Mouse (Mus musculus) large intestine, adult 2 months (tissue): ENCODE data around the gene Areg. TPM values are rescaled to one million over a fixed set of nuclear protein-coding genes. Genes with fewer than 3 reads are reported as not detected.

Experiments
- DNase-seq: peaks from one replicate; pipeline ENCODE4 v3.0.0-alpha.2; 2012; ENCODE audit warnings: low read depth, low spot score
- WGBS: fragments of 180-500 bp; shearing (Covaris S2); methylation state at CpG from one replicate; pipeline ENCODE4 v1.1.7; 2018; 5-methylcytosine and 5-hydroxymethylcytosine counted together
- polyA plus RNA-seq: library from polyadenylated mRNA; depleted of rRNA; stranded (reverse); fragments of >200 nt; gene quantifications from 2 replicates; pipeline ENCODE4 v1.2.3, GENCODE M21; 2012; rRNA removed

Gene Areg
- polyA plus RNA-seq, result 2.0 and 2.2 TPM in 2 replicates

DNA sequence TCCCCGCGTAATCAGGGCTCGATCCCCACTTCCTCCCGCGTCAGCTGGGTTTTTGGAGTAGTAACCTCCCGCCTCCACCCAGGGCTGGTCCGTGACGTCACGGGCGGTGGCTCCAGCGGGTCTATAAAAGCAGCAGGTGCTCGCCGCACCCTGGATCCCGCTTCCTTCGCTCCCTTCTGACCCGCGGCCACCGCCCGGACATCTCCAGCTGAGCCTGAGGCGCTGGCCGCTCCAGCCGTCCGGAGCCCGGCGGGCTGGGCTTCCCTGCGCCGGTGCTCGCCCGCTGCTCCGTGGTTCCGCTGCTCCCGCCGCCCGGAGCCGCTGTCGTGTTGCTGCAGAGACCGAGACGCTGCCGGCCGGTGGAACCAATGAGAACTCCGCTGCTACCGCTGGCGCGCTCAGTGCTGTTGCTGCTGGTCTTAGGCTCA lies at the start of gene Areg:
TSS of gene Areg (plus strand) at position 154 of the 428 bp plus-strand sequence.
- under 1% methylated on average over 44 of the region's 44 CpGs for WGBS
- peak; percentile 59 for DNase-seq

GRCm38 (mm10) chr5:91090301-91090700 lies 49.1 kb upstream of the Areg start:
- DNase-seq, result no peak
- WGBS, result 62% methylated on average over 3 of the region's 3 CpGs

DNA sequence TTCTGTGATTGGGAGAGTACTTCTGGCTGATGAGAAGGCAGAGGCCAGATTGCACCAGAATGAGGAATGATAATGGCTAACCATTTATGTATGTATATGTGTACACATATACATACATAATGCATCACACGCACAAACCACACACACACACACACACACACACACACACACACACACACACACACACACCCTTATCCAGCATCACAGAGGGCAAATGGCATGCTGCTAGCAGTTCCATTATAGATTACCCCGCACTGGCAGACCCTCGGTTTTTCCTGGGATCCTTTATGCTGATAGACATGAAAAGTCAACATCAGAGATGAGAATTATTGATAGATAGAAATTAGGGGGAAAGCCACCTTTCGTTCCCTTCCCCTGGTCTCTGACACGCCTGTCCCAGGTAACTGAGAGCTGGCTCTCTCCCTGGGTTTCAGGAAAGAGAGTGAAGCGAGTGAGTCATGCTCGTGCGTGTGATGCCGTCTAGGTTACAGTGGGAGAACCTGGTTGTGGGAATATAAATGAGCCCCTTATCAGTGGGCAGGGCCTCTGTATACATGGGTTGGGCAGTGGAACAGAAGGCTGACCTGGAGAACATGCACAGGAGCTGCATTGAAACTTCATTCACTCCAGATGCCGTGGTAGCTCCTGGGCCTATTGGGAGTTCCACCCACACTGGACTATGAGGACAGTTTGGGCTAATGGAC lies 41.3 kb upstream of the Areg start:
- WGBS, result 33% methylated on average over 10 of the region's 10 CpGs
- peak; percentile 76 for DNase-seq

GRCm38 (mm10) chr5:91101742-91102141 lies 37.7 kb upstream of the Areg start:
- 90% methylated on average over 5 of the region's 5 CpGs for WGBS
- no peak for DNase-seq

DNA sequence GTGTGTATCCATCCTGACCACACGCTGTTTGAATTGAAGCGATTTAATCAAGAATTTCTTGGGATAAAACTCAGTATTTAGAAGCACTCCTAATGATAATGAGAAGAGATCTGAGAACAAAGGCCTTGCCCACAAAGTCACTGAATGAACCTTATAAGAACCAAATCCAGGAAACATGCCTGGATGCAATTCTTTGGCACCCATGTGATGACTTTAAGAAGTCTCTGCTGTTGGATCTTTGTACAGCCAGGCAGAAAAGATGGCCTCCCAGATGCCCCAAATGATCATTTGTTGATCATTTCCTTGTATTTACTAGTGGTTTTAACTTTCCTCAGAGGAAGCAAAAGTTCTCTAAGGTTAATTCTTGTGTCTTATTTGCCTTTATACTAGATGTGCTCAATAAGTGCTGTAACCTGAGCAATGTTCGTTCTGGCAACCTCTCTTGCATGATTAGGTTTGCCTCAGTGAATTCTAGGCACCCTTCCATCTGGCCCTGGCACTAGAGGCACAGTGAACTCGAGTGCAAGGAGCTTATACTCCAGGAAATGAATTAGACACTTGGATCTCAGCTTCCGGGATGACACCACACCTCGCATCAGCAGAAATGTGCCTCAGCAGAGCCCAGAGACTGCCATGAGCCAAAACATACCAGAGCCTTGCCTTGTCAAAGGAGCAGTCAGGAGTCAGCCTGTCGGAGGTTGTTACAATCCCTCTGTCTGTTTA lies 35.3 kb upstream of the Areg start:
- DNase-seq, result no peak
- WGBS, result 53% methylated on average over 7 of the region's 7 CpGs

GRCm38 (mm10) chr5:91106248-91106647 lies 33.2 kb upstream of the Areg start:
- WGBS, result 54% methylated on average over 5 of the region's 5 CpGs
- DNase-seq, result no peak

- DNase-seq, result peak; percentile 25
- WGBS, result 35% methylated on average over 6 of the region's 6 CpGs
These were observed 29.3 kb upstream of the Areg start for GRCm38 (mm10) chr5:91110023-91110670.

- 82% methylated on average over 8 of the region's 8 CpGs for WGBS
- no peak for DNase-seq
These were observed 28.4 kb upstream of the Areg start for GRCm38 (mm10) chr5:91111019-91111418.

DNA sequence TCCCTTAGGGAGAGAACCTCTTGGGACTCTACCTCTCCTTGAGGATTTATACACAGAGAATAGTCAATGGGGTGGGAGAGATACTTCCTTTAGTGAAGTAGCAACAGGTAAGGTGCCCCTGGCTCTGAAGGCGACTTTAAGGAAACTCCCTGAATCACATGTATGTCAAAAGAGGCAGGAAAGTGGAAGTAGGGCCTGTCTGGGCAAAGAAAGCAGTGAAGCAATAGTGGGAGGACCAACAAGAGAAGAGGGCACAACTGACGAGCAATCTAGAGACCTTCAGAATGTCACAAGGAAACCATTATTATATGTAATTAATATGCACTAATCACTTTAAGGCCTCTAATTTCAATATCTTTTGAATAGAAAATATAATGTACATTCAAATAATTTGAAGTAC lies 25.4 kb upstream of the Areg start:
- 89% methylated on average over 2 of the region's 2 CpGs for WGBS
- DNase-seq, result no peak

DNA sequence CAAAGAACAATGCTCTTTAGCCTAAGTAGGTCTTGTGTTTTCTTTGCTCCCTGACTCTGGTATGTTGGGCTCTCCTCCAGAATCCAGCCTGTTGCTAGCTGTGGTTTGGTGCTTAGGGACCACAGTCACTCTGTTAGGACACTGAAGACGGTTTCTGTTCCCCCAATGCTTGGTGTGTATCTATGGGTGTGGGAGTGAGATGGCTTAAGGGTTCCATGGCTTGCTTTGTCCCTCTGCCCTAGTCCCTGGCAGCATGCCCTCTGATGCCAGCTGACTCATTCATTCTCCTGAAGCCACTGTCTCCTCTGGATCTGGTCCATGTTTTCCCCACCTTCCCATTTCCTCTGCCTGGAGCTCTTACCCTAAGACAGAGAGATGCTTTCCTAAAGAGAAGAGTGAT lies 24.8 kb upstream of the Areg start:
- WGBS, result 84% methylated on average over 1 of the region's 1 CpGs
- no peak for DNase-seq

DNA sequence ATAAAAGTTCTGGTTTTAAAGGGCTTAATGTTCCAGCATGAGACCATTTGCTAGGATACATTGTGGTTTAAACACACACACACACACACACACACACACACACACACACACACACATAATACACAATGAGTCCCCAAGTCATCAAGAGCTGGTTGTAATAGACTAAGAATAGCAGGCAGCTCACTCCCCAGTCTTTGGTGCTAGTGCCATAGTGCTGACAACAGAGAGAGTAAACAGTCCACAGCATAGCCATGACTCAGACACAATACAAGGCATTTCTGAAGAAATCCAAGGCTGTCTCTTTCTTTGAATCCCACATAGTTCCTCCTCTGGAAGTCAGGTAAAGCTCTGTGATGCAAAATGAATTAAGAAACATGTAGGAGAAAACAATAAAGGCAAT lies 20.8 kb upstream of the Areg start:
- DNase-seq, result no peak

DNA sequence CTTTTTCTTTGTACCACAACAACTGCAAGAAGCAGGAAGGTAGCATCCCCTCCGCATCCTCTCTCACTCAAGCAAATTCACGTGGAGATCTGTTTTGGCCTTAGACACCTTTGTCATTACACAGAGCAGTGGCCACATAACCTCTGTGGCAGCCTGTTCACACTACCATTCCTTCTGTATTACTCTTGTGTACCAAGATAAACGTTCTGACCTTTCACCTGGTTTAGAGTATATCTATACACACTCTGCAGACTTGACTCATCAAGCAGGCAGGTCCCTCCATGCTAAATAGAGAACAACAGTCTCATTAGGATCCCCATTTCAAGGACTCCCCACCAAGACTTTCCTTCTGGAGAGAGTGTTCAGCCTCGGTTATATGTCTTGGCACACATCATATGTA lies 16.0 kb upstream of the Areg start:
- no peak for DNase-seq
- 61% methylated on average over 4 of the region's 4 CpGs for WGBS

DNA sequence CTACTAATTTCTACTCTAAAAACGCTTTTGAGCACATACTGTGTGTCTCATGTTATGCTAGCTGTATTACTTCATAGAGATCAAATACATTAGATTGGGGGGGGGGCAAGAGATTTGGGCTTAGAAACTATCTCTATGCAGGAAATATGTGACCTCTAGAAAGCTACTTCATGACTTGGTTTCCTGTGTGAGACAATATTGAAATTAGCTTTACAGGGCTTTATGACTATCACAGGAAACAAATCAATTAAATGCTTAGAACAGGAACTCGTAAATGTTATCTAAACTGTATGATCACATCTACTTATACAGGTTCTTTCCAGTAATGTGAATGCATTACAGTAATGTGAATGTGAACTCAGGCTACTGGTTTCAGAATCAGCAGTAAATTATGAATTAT lies 15.3 kb upstream of the Areg start:
- no peak for DNase-seq
- 56% methylated on average over 2 of the region's 2 CpGs for WGBS

DNA sequence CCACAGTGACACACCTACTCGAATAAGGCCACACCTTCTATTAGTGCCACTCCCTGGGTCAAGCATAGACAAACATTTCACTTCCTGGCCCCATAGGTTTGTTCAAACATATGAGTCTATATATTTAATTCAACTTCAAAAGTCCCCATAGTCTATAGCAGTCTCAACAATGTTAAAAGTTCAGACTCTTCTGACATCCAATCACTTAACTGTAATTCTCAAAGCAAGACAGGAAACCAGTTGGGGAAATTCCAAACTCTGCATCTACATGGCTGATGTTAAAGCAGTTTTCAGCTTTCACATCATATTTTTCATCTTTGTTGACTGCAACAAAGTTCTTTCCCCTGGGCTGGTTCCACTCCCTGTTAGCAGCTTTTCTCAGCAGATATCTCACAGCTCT lies 12.8 kb upstream of the Areg start:
- 51% methylated on average over 1 of the region's 1 CpGs for WGBS

DNA sequence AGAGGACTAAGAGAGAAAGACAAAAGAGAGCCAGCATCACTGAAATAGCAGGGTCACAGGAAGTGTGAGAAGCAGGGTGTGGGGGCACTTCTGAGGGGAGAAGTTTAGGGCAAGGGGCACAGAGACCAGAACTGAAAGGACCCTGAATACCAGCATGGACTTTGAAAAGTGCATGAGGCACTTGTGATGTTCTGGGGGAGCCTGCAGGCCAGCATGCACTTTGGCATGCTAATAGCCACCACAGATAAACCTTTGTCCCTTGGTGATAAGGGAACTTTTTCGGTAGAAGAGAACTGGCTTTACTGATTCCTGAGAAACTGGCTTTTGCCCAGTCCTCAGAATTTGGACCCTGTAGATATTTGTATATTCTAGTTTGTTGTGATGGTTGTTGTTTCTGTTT lies 4.4 kb upstream of the Areg start:
- DNase-seq, result no peak
- 33% methylated on average over 1 of the region's 1 CpGs for WGBS

More for the DNA sequence above, 12.8 kb upstream of the Areg start:
- DNase-seq, result no peak

DNA sequence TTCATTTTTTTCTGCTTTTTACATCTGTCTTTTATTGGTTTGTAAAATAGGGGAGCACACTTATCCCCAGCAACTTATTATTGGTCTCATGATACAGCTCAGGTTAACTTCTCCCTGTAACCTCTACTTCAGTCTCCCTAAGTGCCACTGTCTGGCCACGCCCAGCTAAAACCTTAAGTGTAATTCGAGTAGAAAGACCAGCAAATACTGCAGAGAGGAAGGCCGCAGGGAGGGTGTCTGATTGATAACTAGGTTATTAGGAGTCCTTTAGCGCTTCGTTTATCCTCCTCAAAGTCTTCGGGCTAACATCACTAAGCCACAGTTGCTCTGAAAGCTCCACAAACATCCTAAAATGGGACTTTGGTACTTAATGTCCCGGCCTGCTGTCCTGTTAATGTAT lies 429 bp upstream of the Areg start:
- no peak for DNase-seq
- 10% methylated on average over 7 of the region's 7 CpGs for WGBS

GRCm38 (mm10) chr5:91140896-91141448 lies 1.6 kb downstream of the Areg start:
- DNase-seq, result no peak
- WGBS, result 81% methylated on average over 13 of the region's 13 CpGs

- 85% methylated on average over 9 of the region's 9 CpGs for WGBS
These were observed 5.6 kb downstream of the Areg start for GRCm38 (mm10) chr5:91144971-91145370.

GRCm38 (mm10) chr5:91147001-91147400 lies 7.6 kb downstream of the Areg start:
- 83% methylated on average over 1 of the region's 1 CpGs for WGBS
- DNase-seq, result no peak

More at GRCm38 (mm10) chr5:91144971-91145370, 5.6 kb downstream of the Areg start:
- DNase-seq, result no peak

- DNase-seq, result no peak
- WGBS, result 48% methylated on average over 2 of the region's 2 CpGs
These were observed 8.7 kb downstream of the Areg start for GRCm38 (mm10) chr5:91148054-91148453.
